Mouse (Mus musculus) frontal cortex, postnatal 14 days (tissue): ENCODE measurements at regions not wholly inside any gene's neighbourhood (a gene's known extent, or its start where the extent isn't known, plus 50 kb on each side); places are given as distances from the start of the nearest gene placed in this dataset.

Experiments used
- DNase-seq, 2 experiments: peaks; one replicate each; pipeline ENCODE4 v3.0.0; 2022; ENCODE audit warnings: low spot score in 2 of 2

GRCm38 (mm10) chr12:94155110-94155858 lies 1536.7 kb upstream of the Flrt2 start:
- no peak for DNase-seq

GRCm38 (mm10) chr12:94182358-94182757 lies 1509.7 kb upstream of the Flrt2 start:
- DNase-seq: no peak

- DNase-seq: peak in 1 of 2 experiments; percentile 2
Measured at GRCm38 (mm10) chr12:94190620-94191081, 1501.4 kb upstream of the Flrt2 start.

GRCm38 (mm10) chr12:94217906-94218305 lies 1474.1 kb upstream of the Flrt2 start:
- DNase-seq: no peak

- no peak for DNase-seq
Measured at GRCm38 (mm10) chr12:94229894-94230293, 1462.1 kb upstream of the Flrt2 start.

- no peak for DNase-seq
Measured at GRCm38 (mm10) chr12:94245366-94245765, 1446.7 kb upstream of the Flrt2 start.

GRCm38 (mm10) chr12:94247362-94247761 lies 1444.7 kb upstream of the Flrt2 start:
- no peak for DNase-seq

GRCm38 (mm10) chr12:94252957-94253633 lies 1438.9 kb upstream of the Flrt2 start:
- DNase-seq: no peak

- DNase-seq: no peak
Measured at GRCm38 (mm10) chr12:94280946-94281345, 1411.1 kb upstream of the Flrt2 start.

GRCm38 (mm10) chr12:94282931-94283330 lies 1409.1 kb upstream of the Flrt2 start:
- no peak for DNase-seq

GRCm38 (mm10) chr12:94283572-94283971 lies 1408.5 kb upstream of the Flrt2 start:
- no peak for DNase-seq

- DNase-seq: no peak
Measured at GRCm38 (mm10) chr12:94297864-94298263, 1394.2 kb upstream of the Flrt2 start.

- no peak for DNase-seq
Measured at GRCm38 (mm10) chr12:94332351-94332750, 1359.7 kb upstream of the Flrt2 start.

- no peak for DNase-seq
Measured at GRCm38 (mm10) chr12:94334671-94335070, 1357.4 kb upstream of the Flrt2 start.

GRCm38 (mm10) chr12:94349623-94350156 lies 1342.3 kb upstream of the Flrt2 start:
- DNase-seq: no peak

- no peak for DNase-seq
Measured at GRCm38 (mm10) chr12:94364269-94364668, 1327.8 kb upstream of the Flrt2 start.

GRCm38 (mm10) chr12:94399991-94400390 lies 1292.0 kb upstream of the Flrt2 start:
- DNase-seq: no peak

- no peak for DNase-seq
Measured at GRCm38 (mm10) chr12:94420918-94421317, 1271.1 kb upstream of the Flrt2 start.

GRCm38 (mm10) chr12:94421743-94422142 lies 1270.3 kb upstream of the Flrt2 start:
- no peak for DNase-seq

GRCm38 (mm10) chr12:94424340-94424981 lies 1267.6 kb upstream of the Flrt2 start:
- no peak for DNase-seq

- DNase-seq: no peak
Measured at GRCm38 (mm10) chr12:94449517-94449916, 1242.5 kb upstream of the Flrt2 start.

GRCm38 (mm10) chr12:94468027-94468426 lies 1224.0 kb upstream of the Flrt2 start:
- no peak for DNase-seq
